Mouse (Mus musculus) 416B (cell line): Measurements from ENCODE around the gene Otol1.

Experiments
- DNase-seq: peaks from one replicate; pipeline ENCODE4 v3.0.0; 2011; ENCODE audit warnings: low read depth

Otol1 gene

GRCm38 (mm10) chr3:70007313-70007712, at the start of gene Otol1:
Otol1 (plus strand) TSS chr3:70007613.
- peak; percentile 35 for DNase-seq

DNA sequence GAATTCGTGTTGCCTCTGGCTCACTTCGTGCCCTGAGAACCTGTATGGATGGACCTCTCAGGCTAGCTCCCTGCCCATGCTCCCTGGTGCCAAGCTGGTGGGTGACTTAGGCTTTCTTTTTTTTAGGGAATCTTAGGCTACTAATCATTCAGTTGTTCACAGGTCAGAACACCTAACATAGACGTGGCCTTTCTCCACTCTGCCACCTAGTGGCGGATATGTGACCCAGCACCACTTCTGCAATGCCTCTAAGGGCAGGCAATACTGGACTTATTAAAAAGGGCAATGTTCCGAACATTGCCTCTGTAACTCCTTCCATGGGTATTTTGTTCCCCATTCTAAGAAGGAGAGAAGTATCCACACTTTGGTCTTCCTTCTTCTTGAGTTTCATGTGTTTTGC, 45.2 kb upstream of the Otol1 start:
- DNase-seq: peak; percentile 49

DNA sequence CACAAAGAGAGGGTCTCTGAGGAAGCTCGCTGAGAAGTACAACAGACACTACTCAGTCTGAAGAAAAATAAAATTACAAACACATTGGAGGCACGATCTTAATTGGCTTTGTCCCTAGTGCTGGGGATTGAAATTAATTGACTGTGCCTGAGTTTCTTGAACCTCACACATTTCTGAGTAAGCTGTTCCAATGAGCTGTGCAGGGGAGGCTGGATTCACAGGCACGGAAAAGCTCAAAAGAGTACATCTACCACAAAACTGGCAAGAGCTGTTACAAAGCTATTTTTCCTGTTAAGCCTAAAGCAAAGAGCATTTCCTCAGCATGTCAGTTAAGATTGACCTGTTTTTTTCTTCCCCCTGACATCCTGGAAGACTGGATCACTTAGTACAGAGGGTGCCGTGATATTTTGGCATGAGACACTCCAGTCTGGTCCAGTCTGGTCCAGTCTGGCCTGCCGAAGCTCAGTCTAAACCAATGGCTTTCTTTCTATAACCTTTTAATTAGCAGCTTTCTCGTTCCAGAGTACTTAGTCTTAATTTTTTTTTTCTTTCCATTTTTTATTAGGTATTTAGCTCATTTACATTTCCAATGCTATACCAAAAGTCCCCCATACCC, 35.8 kb upstream of the Otol1 start:
- no peak for DNase-seq

DNA sequence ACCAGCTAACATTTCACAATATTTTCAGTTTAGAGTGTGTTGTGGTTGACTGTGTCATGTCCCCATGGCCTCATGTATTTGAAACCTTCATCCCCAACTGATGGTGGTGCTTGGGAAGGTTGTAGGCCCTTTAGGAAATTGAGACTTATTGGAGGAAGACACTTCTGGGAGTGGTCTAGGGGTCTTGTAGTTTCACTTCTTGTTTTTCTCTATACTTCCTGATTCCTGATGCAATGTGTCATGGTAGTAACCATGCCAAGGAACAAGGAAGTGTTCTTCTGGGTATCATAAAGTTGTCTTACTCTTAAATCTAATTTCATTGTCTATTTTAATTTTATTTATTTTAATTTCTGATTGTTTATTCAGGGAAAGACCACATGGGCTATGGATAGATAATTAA, 29.3 kb upstream of the Otol1 start:
- no peak for DNase-seq

DNA sequence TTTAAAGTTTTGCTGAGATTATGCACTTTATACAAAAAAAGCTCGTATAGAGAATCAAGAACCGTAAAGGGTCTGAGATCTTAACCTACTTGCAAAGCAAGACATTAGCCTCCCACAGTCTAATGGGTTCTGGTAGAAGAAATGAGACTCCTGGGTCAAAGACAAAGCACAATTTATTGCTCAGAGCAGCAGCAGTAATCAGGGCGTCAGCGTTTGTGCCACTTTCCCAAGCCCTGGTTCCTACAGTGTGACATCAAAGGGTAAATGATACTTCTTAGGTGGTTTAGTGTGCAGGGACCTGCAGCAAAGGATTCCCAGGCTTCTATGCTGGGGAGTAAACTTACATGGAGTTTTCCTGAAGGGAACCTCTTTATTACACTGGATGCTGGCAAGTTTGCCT, 13.6 kb upstream of the Otol1 start:
- no peak for DNase-seq

DNA sequence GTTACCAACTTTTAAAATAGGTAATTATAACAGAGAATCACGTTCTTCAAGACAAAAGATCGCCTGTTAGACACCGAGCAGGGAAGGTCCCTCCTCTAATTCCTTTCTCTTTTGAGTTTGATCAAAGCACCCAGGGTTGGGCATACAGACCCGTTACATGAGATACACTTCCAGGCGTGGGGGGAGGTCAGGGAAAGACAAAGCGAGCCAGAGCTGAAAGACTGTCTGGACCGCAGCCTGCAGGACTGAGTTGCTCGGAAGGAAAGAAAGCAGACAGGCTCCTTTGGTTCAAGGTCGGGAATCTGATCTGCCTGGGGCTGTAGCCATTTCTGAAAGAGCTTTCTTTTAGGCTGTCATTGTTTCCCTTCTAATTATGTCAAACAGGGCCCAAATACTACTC, 5.9 kb upstream of the Otol1 start:
- no peak for DNase-seq

- DNase-seq: no peak
Measured at GRCm38 (mm10) chr3:70003126-70003764, 4.2 kb upstream of the Otol1 start.

DNA sequence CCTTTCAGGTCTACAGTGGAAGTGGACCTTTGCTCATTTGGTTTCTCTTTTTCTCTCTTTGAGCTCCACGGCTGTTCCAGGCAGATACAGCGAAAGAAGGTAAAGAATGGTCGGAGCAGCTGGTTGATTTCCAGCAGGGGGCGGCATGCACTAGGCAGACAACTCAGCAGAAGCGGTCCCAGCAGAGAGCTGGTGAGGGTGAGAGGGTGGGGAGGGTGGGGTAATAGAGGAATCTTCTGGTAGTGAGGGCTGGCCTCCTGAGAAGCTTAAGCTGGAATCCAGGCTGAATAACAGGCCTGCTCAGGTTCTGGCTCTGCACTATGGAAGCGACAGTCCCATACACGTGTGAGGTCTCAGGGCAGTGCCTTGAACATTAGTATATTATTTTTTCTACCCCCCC, 3.5 kb upstream of the Otol1 start:
- peak; percentile 26 for DNase-seq

GRCm38 (mm10) chr3:70004379-70004778, 3.0 kb upstream of the Otol1 start:
- no peak for DNase-seq

DNA sequence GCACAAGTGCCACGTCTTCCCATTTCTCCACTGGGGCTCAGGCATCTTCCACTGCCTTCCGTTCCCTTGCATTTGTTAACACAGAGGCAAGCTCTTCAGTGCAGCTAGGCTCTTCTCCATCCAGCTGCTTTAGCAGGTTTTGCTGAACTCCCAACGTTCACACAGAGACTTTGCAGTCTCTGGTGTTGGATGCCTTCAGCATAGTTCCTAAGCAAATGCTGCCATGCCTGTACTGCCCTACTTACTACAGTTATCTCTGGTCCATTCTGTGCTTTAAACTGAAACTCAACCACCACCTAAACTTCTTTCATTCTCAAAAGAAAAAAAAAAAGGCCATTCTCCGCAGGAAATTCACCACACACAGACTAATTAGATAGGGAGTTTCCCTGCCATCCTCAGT, 5.2 kb downstream of the Otol1 start:
- DNase-seq: no peak

DNA sequence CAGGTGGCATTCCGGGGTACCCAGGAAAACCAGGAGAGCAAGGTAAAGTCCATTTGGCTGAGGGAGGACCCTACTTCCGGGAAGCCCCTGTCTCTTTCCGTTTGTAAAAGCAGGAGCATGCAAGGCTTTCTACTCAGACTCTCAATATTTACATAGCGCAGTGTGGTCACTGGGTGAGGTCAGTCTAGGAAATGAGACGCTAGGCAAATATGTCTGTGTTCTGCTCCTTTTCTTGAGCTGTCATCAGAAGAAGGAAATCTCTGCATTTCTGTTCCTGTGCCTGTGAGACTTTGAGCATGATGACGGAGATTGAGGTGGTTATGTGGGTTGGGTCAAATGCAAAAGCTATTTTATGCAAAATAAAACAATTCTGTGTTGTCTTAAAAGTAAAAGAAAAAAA, 19.2 kb downstream of the Otol1 start:
- no peak for DNase-seq

- DNase-seq: no peak
Measured at GRCm38 (mm10) chr3:70029260-70029659, 21.8 kb downstream of the Otol1 start.

DNA sequence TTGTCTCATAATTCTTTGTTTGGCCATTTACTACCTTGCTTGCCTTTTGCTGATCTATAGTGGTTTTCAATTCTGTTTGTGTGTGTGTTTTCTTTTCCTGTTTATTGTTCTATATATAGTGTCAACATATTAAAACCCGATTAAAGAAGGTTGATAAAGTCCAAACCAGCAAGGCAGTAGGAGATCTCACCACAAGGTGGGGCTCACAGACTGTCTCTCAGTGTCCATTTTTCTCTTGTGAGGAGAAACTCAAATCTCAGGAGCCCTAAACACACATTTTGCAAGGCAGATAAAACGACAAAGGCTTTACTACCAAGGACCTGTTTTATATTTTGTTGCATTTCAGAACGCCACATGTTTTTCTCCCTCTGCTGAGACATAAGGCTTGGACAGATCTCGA, 28.2 kb downstream of the Otol1 start:
- DNase-seq: peak; percentile 22
